Mouse (Mus musculus) frontal cortex, adult (tissue): ENCODE data around the gene Pex5.

Source experiments
- ATAC-seq: cut with Nextera tagmentation; 2 replicates; pipeline ENCODE4 v1.9.2; 2017; ENCODE audit warnings: mild to moderate bottlenecking, moderate library complexity, mixed read lengths; ENCODE audit not compliant: low TSS enrichment

Gene Pex5

GRCm38 (mm10) chr6:124360549-124360948 is 54.3 kb downstream of the Pex5 start:
- ATAC-seq: no peak

GRCm38 (mm10) chr6:124358953-124359352 is 55.9 kb downstream of the Pex5 start:
- ATAC-seq: no peak

DNA sequence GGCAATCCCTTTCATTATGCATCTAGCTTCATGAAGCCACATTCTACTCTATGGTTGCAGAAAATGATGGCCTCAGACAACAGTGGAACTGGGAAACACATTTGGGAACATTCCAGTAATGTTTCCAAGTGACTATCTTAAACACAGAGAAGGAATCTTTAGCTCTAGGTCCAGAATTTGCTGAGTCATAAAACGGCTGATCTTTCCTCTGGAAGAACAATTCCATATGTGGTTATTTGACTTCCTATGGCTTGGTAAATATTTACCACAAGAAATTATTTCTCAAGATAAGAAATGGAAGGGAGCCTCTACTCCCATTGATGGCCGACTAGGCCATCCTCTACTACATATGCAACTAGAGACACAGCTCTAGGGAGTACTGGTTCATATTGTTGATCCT is 61.6 kb downstream of the Pex5 start:
- ATAC-seq: no peak
